Mouse (Mus musculus): ENCODE data around the gene Gm4297. TPM values are rescaled to one million over a fixed set of nuclear protein-coding genes. Genes with fewer than 3 reads are reported as not detected.
"Not testable (repeated sequence)": the region's sequence is repeated elsewhere in the genome, so short reads cannot be mapped to it uniquely, and the experiment has no call there.

The Gm4297 gene
- total RNA-seq (2021): not detected in 2 replicates
- long read RNA-seq, experiment 1: 0 reads
- long read RNA-seq, experiment 2: 0 reads

- not testable (repeated sequence) for DNase-seq
Measured at GRCm38 (mm10) chrX:24574795-24575194, at the start of gene Gm4297. TSS of gene Gm4297 (minus strand) at chrX:24574895.

Small RNA genes lying within 50 kb of the gene (microRNA-seq; reads per million reads assigned to microRNA genes)
- gene Gm27839 (0 reads per million in 2 experiments), gene Gm27910 (0 reads per million in 2 experiments)

Other genes with a start within 250 kb of the Gm4297 start
- not detected in 2 replicates for gene Gm5934, start 74.1 kb downstream of the Gm4297 start, total RNA-seq (2021)
- not detected in 2 replicates for gene Gm5935, start 200.3 kb upstream of the Gm4297 start, total RNA-seq (2021)

Data from adrenal gland, postnatal 14 days (tissue).